Mouse (Mus musculus) heart, postnatal 0 days (tissue): Measurements from ENCODE around the gene Cntn2. TPM values are rescaled to one million over a fixed set of nuclear protein-coding genes. Genes with fewer than 3 reads are reported as not detected.

Experiments used
- ATAC-seq: fragments of 200-750 bp; cut with Nextera tagmentation; 2 replicates; pipeline ENCODE4 v1.8.0; 2017; ENCODE audit warnings: low read depth, moderate number of reproducible peaks, moderate library complexity; ENCODE audit not compliant: insufficient read depth
- DNase-seq: peaks from one replicate; pipeline ENCODE4 v3.0.0-alpha.2; 2016; ENCODE audit warnings: low spot score
- H3K27ac ChIP-seq: fragments of 300-500 bp; sonication (generic); 2 replicates; pipeline ENCODE4 v1.5.1; 2014; ENCODE audit warnings: low read depth, mild to moderate bottlenecking
- H3K27me3 ChIP-seq: fragments of 300-500 bp; sonication (generic); 2 replicates; pipeline ENCODE4 v1.6.1; 2014; ENCODE audit warnings: low read length, mixed read lengths; ENCODE audit not compliant: control insufficient read depth, insufficient read depth
- H3K36me3 ChIP-seq: fragments of 300-500 bp; sonication (generic); replicated peaks from 2 replicates; pipeline ENCODE4 v1.6.1; 2014; ENCODE audit warnings: low read length, mixed read lengths; ENCODE audit not compliant: control insufficient read depth, insufficient read depth
- H3K4me1 ChIP-seq: fragments of 300-500 bp; sonication (generic); 2 replicates; pipeline ENCODE4 v1.6.1; 2014; ENCODE audit warnings: antibody characterized with exemption; ENCODE audit not compliant: control insufficient read depth, insufficient read depth
- H3K4me2 ChIP-seq: fragments of 300-500 bp; sonication (generic); 2 replicates; pipeline ENCODE4 v1.6.1; 2014; ENCODE audit warnings: low read depth, mild to moderate bottlenecking, low read length, moderate library complexity
- H3K4me3 ChIP-seq: fragments of 300-500 bp; sonication (generic); 2 replicates; pipeline ENCODE4 v1.5.1; 2014; ENCODE audit warnings: low read depth, low read length
- H3K9ac ChIP-seq: fragments of 300-500 bp; sonication (generic); replicated peaks from 2 replicates; pipeline ENCODE4 v1.6.1; 2014; ENCODE audit warnings: low read depth, low read length, mixed read lengths
- H3K9me3 ChIP-seq: fragments of 300-500 bp; sonication (generic); replicated peaks from 2 replicates; pipeline ENCODE4 v1.6.1; 2016; ENCODE audit warnings: low read length; ENCODE audit not compliant: control insufficient read depth
- CTCF ChIP-seq: IDR thresholded peaks from 2 replicates; pipeline ENCODE4 v1.5.1; 2016; ENCODE audit warnings: antibody characterized with exemption, control low read depth, low read depth
- EP300 ChIP-seq: IDR thresholded peaks from 2 replicates; pipeline ENCODE4 v1.6.1; 2016; ENCODE audit warnings: antibody characterized with exemption, low read depth
- WGBS: fragments of 180-500 bp; shearing (Covaris S2); extraction: QIAGEN DNeasy Blood & Tissue Kit; methylation state at CpG from one replicate; pipeline ENCODE4 v1.1.7; 2014; 5-methylcytosine and 5-hydroxymethylcytosine counted together
- polyA plus RNA-seq: library from polyadenylated mRNA; unstranded; fragments of >200 nt; fragmentation: Nextera tagmentation; extraction: Ambion mirVana; gene quantifications from 2 replicates; pipeline ENCODE4 v1.2.1, GENCODE M21; 2015
- total RNA-seq: library from RNA; depleted of rRNA; stranded (reverse); fragments of >200 nt; gene quantifications from 2 replicates; pipeline ENCODE4 v1.2.3, GENCODE M21; 2014; ENCODE audit warnings: low replicate concordance

The Cntn2 gene
- total and polyA plus RNA-seq, 2 experiments from 2014 or later: 1.0 to 4.4 TPM

- Histone ChIP-seq H3K4me2 (no peak overlapping the region), H3K27ac (no peak overlapping the region), H3K9ac (no peak overlapping the region), H3K4me1 (no peaks in the 10 kb centered on the region), H3K4me3 (no peak overlapping the region), H3K9me3 (no peaks in the 10 kb centered on the region), H3K27me3 (peaks cover 80% of the 10 kb centered on the region), H3K36me3 (no peaks in the 10 kb centered on the region)
- TF ChIP-seq EP300 (no peak), CTCF (no peak)
- no peak for DNase-seq
- 83% methylated on average over 5 of the region's 5 CpGs for WGBS
- ATAC-seq: no peak
These were observed 5.3 kb downstream of the Cntn2 start for GRCm38 (mm10) chr1:132537736-132538135.

- ATAC-seq (no peak), DNase-seq (no peak)
- no peak overlapping the region for H3K27ac ChIP-seq
- no peaks in the 10 kb centered on the region for H3K36me3 ChIP-seq
- H3K27me3 ChIP-seq: peaks cover 80% of the 10 kb centered on the region
- H3K4me3 ChIP-seq: no peak overlapping the region
- H3K4me2 ChIP-seq: no peak overlapping the region
- no peak overlapping the region for H3K9ac ChIP-seq
- 61% methylated on average over 3 of the region's 3 CpGs for WGBS
- no peaks in the 10 kb centered on the region for H3K9me3 ChIP-seq
- no peaks in the 10 kb centered on the region for H3K4me1 ChIP-seq
- TF ChIP-seq EP300 (no peak), CTCF (no peak)
These were observed 6.6 kb downstream of the Cntn2 start for GRCm38 (mm10) chr1:132536416-132536815.

GRCm38 (mm10) chr1:132535541-132535940 is 7.5 kb downstream of the Cntn2 start:
- TF ChIP-seq EP300: no peak
- TF ChIP-seq CTCF: no peak
- H3K36me3 ChIP-seq: no peaks in the 10 kb centered on the region
- H3K9ac ChIP-seq: no peak overlapping the region
- peaks cover 72% of the 10 kb centered on the region for H3K27me3 ChIP-seq
- no peak overlapping the region for H3K4me2 ChIP-seq
- ATAC-seq (no peak), DNase-seq (no peak)
- H3K4me1 ChIP-seq: no peaks in the 10 kb centered on the region
- no peak overlapping the region for H3K27ac ChIP-seq
- WGBS: 77% methylated on average over 4 of the region's 4 CpGs
- no peaks in the 10 kb centered on the region for H3K9me3 ChIP-seq
- H3K4me3 ChIP-seq: no peak overlapping the region

GRCm38 (mm10) chr1:132533840-132534239 is 9.2 kb downstream of the Cntn2 start:
- Histone ChIP-seq H3K36me3 (no peaks in the 10 kb centered on the region), H3K9me3 (no peaks in the 10 kb centered on the region), H3K4me2 (no peak overlapping the region), H3K9ac (no peak overlapping the region), H3K27me3 (peaks cover 55% of the 10 kb centered on the region), H3K27ac (no peak overlapping the region), H3K4me1 (no peaks in the 10 kb centered on the region), H3K4me3 (no peak overlapping the region)
- 5% methylated on average over 8 of the region's 8 CpGs for WGBS
- TF ChIP-seq EP300 (no peak), CTCF (no peak)
- ATAC-seq (no peak), DNase-seq (no peak)

GRCm38 (mm10) chr1:132532521-132532920 is 10.5 kb downstream of the Cntn2 start:
- H3K36me3 ChIP-seq: no peaks in the 10 kb centered on the region
- DNase-seq (no peak), ATAC-seq (no peak)
- peaks cover 44% of the 10 kb centered on the region for H3K27me3 ChIP-seq
- no peak overlapping the region for H3K9ac ChIP-seq
- no peaks in the 10 kb centered on the region for H3K9me3 ChIP-seq
- no peak for TF ChIP-seq EP300
- TF ChIP-seq CTCF: no peak
- no peaks in the 10 kb centered on the region for H3K4me1 ChIP-seq
- WGBS: 45% methylated on average over 9 of the region's 9 CpGs
- no peak overlapping the region for H3K4me3 ChIP-seq
- H3K4me2 ChIP-seq: no peak overlapping the region
- no peak overlapping the region for H3K27ac ChIP-seq

- Histone ChIP-seq H3K4me3 (no peak overlapping the region), H3K27ac (no peak overlapping the region), H3K27me3 (peaks cover 45% of the 10 kb centered on the region), H3K4me1 (no peaks in the 10 kb centered on the region), H3K9me3 (no peaks in the 10 kb centered on the region), H3K9ac (no peak overlapping the region), H3K4me2 (no peak overlapping the region), H3K36me3 (no peaks in the 10 kb centered on the region)
- WGBS: 19% methylated on average over 5 of the region's 5 CpGs
- no peak for TF ChIP-seq EP300
- no peak for TF ChIP-seq CTCF
- no peak for ATAC-seq
- no peak for DNase-seq
These were observed 12.3 kb downstream of the Cntn2 start for GRCm38 (mm10) chr1:132530631-132531191.
